Comparison of ENCODE assay signal across 15 mouse cellular contexts in genomic region chr13:52516561-52516960, GRCm38 (mm10). TPM values are rescaled to one million over a fixed set of nuclear protein-coding genes. Genes with fewer than 3 reads are reported as not detected.
DNase-seq lines count a peak whose midpoint lies in the region; TF ChIP-seq lines count a peak whose summit lies in the region.
"Had no signal": no experiment of that assay in that cellular context is flagged by ENCODE, and none has a peak within 500 bp of the region (broad histone marks: within the 10 kb centered on the region; RNA-seq: fewer than 3 reads in every experiment).

No protein-coding gene starts in this region.

- no peak overlapping the region for H3K4me3 ChIP-seq in embryonic fibroblast, embryonic 13.5 days (ENCODE audit: insufficient read depth, low read length)
- H3K4me3 ChIP-seq: embryonic facial prominence, embryonic 10.5 days; embryonic facial prominence, embryonic 12.5 days; erythroblast, embryonic 14.5 days; forebrain, embryonic 10.5 days; forebrain, embryonic 12.5 days had no signal

- peak overlapping the region; percentile 69 for H3K27ac ChIP-seq in embryonic fibroblast, embryonic 13.5 days (ENCODE audit: insufficient read depth, low read length)
- H3K27ac ChIP-seq: embryonic facial prominence, embryonic 10.5 days; embryonic facial prominence, embryonic 12.5 days; forebrain, embryonic 10.5 days; forebrain, embryonic 12.5 days had no signal

- TF ChIP-seq CTCF in embryonic fibroblast, embryonic 13.5 days (IDR thresholded peaks at IDR 0.05; ENCODE audit: borderline replicate concordance, insufficient read depth, low read length) = no peak

- DNase-seq in cerebellum, adult 9-10 months = peak; percentile 53
- DNase-seq in cerebellum, adult 9-11 months = no peak
- peak; percentile 73 for DNase-seq in MN1 (ENCODE audit: low spot score)
- no peak for DNase-seq in frontal cortex, postnatal 14 days (ENCODE audit: low spot score in 2 of 2)
- DNase-seq: adrenal gland, adult 8-10 months; adrenal gland, postnatal 36 days; cerebellum, postnatal 10 days had no signal

- no peak for TF ChIP-seq POLR2A in embryonic fibroblast, embryonic 13.5 days (IDR thresholded peaks at IDR 0.05; ENCODE audit: low read depth, low read length)

- H3K4me1 ChIP-seq in embryonic fibroblast, embryonic 13.5 days (ENCODE audit: control insufficient read depth, insufficient read depth, low read length) = peaks cover 10% of the 10 kb centered on the region; the same call in 1 of the 2 replicates
- H3K4me1 ChIP-seq: embryonic facial prominence, embryonic 12.5 days had no signal

RNA-seq across cellular contexts. Expression of gene Diras2, which starts 14.5 kb away (rescaled TPM):
- 1.2 and 1.7 TPM in 2 replicates for polyA plus RNA-seq in embryonic fibroblast, embryonic 13.5 days (2011; ENCODE audit: insufficient read length, low read depth, missing spikeins)
- polyA plus RNA-seq: activated CD4-positive, CD25-positive, alpha-beta regulatory T cell, adult 4 months; erythroblast, embryonic 14.5 days; Patski had no signal

Comparison
In these comparisons a context has a peak if more than half of its experiments do, and no peak if none do; other contexts are left out.
1. DNase-seq: peak in cerebellum, adult 9-10 months (single experiment) and MN1 (single experiment); none in cerebellum, adult 9-11 months (single experiment) and frontal cortex, postnatal 14 days (0 of 2).